Mouse (Mus musculus) kidney, postnatal 10 days (tissue): ENCODE results near the gene Col23a1.

Experiments used
- DNase-seq: peaks from one replicate; pipeline ENCODE4 v3.0.0; 2021; ENCODE audit warnings: mixed read lengths

Gene Col23a1

GRCm38 (mm10) chr11:51390521-51390920, 100.8 kb downstream of the Col23a1 start:
- DNase-seq: no peak

GRCm38 (mm10) chr11:51391548-51391947, 101.8 kb downstream of the Col23a1 start:
- DNase-seq: no peak

GRCm38 (mm10) chr11:51394301-51394865, 104.7 kb downstream of the Col23a1 start:
- no peak for DNase-seq

GRCm38 (mm10) chr11:51396451-51396850, 106.7 kb downstream of the Col23a1 start:
- DNase-seq: no peak

- no peak for DNase-seq
Measured at GRCm38 (mm10) chr11:51398084-51398483, 108.4 kb downstream of the Col23a1 start.

- no peak for DNase-seq
Measured at GRCm38 (mm10) chr11:51400356-51400755, 110.6 kb downstream of the Col23a1 start.

GRCm38 (mm10) chr11:51401481-51402128, 111.9 kb downstream of the Col23a1 start:
- DNase-seq: no peak

GRCm38 (mm10) chr11:51403886-51404285, 114.2 kb downstream of the Col23a1 start:
- DNase-seq: no peak

- no peak for DNase-seq
Measured at GRCm38 (mm10) chr11:51404865-51405440, 115.2 kb downstream of the Col23a1 start.

GRCm38 (mm10) chr11:51406531-51406930, 116.8 kb downstream of the Col23a1 start:
- no peak for DNase-seq

GRCm38 (mm10) chr11:51407351-51407750, 117.6 kb downstream of the Col23a1 start:
- no peak for DNase-seq

- DNase-seq: no peak
Measured at GRCm38 (mm10) chr11:51410771-51411170, 121.1 kb downstream of the Col23a1 start.

GRCm38 (mm10) chr11:51414520-51414919, 124.8 kb downstream of the Col23a1 start:
- DNase-seq: no peak

- DNase-seq: no peak
Measured at GRCm38 (mm10) chr11:51415049-51415688, 125.4 kb downstream of the Col23a1 start.

- DNase-seq: peak; percentile 33
Measured at GRCm38 (mm10) chr11:51418807-51419206, 129.1 kb downstream of the Col23a1 start.

GRCm38 (mm10) chr11:51421878-51422277, 132.2 kb downstream of the Col23a1 start:
- DNase-seq: no peak

- DNase-seq: no peak
Measured at GRCm38 (mm10) chr11:51422713-51423112, 133.0 kb downstream of the Col23a1 start.

- no peak for DNase-seq
Measured at GRCm38 (mm10) chr11:51426155-51426554, 136.4 kb downstream of the Col23a1 start.

GRCm38 (mm10) chr11:51429428-51430179, 139.9 kb downstream of the Col23a1 start:
- no peak for DNase-seq

GRCm38 (mm10) chr11:51430180-51430578, 140.5 kb downstream of the Col23a1 start:
- no peak for DNase-seq

GRCm38 (mm10) chr11:51431287-51431686, 141.6 kb downstream of the Col23a1 start:
- DNase-seq: no peak

- DNase-seq: peak; percentile 28
Measured at GRCm38 (mm10) chr11:51431968-51432367, 142.2 kb downstream of the Col23a1 start.

- no peak for DNase-seq
Measured at GRCm38 (mm10) chr11:51442006-51442405, 152.3 kb downstream of the Col23a1 start.
